Mouse (Mus musculus): Measurements from ENCODE around the gene Cxcl14.

The Cxcl14 gene

GRCm38 (mm10) chr13:56288601-56289000 is 7.8 kb downstream of the Cxcl14 start:
- DNase-seq: no peak

- DNase-seq: no peak
These were observed 9.3 kb downstream of the Cxcl14 start for GRCm38 (mm10) chr13:56287091-56287490.

- no peak for DNase-seq
These were observed 13.0 kb downstream of the Cxcl14 start for GRCm38 (mm10) chr13:56283321-56283720.

- DNase-seq: no peak
These were observed 16.0 kb downstream of the Cxcl14 start for GRCm38 (mm10) chr13:56280356-56280755.

GRCm38 (mm10) chr13:56279439-56279838 is 16.9 kb downstream of the Cxcl14 start:
- DNase-seq: peak; percentile 79

GRCm38 (mm10) chr13:56275171-56275570 is 21.2 kb downstream of the Cxcl14 start:
- no peak for DNase-seq

- no peak for DNase-seq
These were observed 26.2 kb downstream of the Cxcl14 start for GRCm38 (mm10) chr13:56270124-56270523.

GRCm38 (mm10) chr13:56267396-56267795 is 29.0 kb downstream of the Cxcl14 start:
- no peak for DNase-seq

GRCm38 (mm10) chr13:56266435-56266834 is 29.9 kb downstream of the Cxcl14 start:
- DNase-seq: no peak

GRCm38 (mm10) chr13:56265661-56266060 is 30.7 kb downstream of the Cxcl14 start:
- peak; percentile 54 for DNase-seq

GRCm38 (mm10) chr13:56262269-56262668 is 34.1 kb downstream of the Cxcl14 start:
- no peak for DNase-seq

- DNase-seq: no peak
These were observed 36.0 kb downstream of the Cxcl14 start for GRCm38 (mm10) chr13:56260344-56260780.

- DNase-seq: no peak
These were observed 36.5 kb downstream of the Cxcl14 start for GRCm38 (mm10) chr13:56259926-56260250.

- no peak for DNase-seq
These were observed 37.1 kb downstream of the Cxcl14 start for GRCm38 (mm10) chr13:56259021-56259925.

GRCm38 (mm10) chr13:56258196-56259020 is 37.9 kb downstream of the Cxcl14 start:
- DNase-seq: no peak

- no peak for DNase-seq
These were observed 38.7 kb downstream of the Cxcl14 start for GRCm38 (mm10) chr13:56257469-56258153.

GRCm38 (mm10) chr13:56256716-56257299 is 39.5 kb downstream of the Cxcl14 start:
- no peak for DNase-seq

- DNase-seq: no peak
These were observed 43.0 kb downstream of the Cxcl14 start for GRCm38 (mm10) chr13:56253379-56253778.

- DNase-seq: no peak
These were observed 43.6 kb downstream of the Cxcl14 start for GRCm38 (mm10) chr13:56252783-56253182.

GRCm38 (mm10) chr13:56251924-56252619 is 44.3 kb downstream of the Cxcl14 start, which contains the start of gene Neurog1:
Gene Neurog1 (minus strand): TSS chr13:56252163.
- peak; percentile 48 for DNase-seq

- no peak for DNase-seq
These were observed 45.0 kb downstream of the Cxcl14 start for GRCm38 (mm10) chr13:56251176-56251923.

Data from right cerebral cortex, postnatal 25 days (tissue).